Mouse (Mus musculus) right cerebral cortex, adult 18-20 months (tissue): ENCODE measurements around the gene Bnc2.

Experiments
- DNase-seq: peaks from one replicate; pipeline ENCODE4 v3.0.0; 2022; ENCODE audit warnings: mixed read lengths

The Bnc2 gene

GRCm38 (mm10) chr4:84675171-84675973 is at the start of gene Bnc2:
TSS of gene Bnc2 (minus strand) at chr4:84675275.
- DNase-seq = no peak

DNA sequence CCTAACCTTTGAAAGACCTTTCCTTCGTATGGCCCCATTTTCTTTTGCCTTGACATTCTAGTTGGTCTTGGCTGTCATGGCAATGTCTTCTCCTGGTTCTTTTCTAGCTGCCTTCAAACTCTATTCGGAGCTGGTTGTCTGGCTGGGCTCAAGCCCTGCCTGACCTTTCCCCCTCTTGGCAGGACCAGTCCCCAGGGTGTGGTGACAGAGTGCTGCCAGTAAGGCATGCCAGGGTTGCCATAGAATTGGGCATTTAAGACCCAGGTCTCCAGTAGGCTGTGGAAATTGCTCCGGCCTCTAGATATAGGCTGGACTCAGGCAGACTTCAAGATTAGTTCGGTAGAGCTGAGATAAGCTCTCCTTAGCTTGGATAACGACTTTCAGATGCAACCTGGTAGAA is 32.9 kb upstream of the Bnc2 start:
- no peak for DNase-seq

DNA sequence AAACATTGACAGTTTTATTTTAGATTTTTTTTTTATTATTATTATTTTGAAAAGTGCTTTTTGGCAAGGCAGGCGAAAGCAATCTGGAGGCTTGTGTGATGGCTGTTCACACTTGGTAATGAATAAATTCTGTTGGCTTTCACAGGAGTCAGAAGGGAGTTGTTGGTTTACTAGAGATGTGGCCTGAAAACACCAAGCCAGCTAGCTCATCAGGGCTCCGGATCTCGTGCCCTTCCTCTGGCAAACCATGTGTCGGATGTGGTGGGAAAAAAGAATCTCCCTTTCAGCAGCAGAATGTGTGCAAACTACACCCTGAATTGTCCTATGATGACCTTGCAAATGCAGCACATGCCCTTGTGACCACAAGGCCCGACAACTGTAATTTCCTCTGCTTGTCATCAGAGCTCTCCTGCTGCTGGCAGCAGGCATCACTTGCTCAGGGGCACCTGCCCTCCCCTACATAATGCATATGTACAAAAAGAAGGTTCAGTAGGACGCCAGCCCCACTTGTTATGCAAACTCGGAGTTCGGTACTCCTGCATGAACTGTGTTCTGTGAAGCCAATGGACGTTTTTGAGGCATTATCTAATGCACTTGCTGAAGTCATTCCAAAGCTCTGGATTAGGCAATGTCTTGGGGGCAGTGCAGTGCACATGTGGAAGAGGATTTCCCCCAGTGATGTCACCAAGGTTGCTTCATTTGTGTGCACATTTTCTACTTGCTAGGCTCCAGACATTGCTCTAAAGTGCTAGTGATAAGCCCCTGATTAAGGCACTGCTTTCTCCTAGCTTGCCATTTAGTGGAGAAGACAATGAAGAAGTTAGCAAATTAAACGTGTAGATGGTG is 10.7 kb upstream of the Bnc2 start:
- no peak for DNase-seq

DNA sequence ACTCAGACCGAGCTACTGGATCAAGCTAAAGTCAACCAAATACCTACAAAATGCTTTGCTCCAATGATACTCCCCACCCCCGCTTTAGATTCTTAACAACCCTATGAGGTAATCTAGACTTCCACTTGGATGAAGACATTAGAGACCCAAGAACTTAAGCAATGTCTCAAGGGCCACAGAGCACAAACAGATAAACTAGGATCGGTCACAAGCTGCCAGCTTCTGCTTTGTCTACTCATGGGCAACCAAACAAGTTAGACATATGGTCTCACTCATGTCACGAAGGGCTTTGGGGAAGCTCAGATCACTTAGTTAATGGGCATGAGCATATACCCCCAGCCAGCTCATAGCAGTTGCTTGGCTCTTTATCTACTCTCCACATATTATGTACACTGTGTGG is 9.9 kb upstream of the Bnc2 start:
- DNase-seq = no peak

DNA sequence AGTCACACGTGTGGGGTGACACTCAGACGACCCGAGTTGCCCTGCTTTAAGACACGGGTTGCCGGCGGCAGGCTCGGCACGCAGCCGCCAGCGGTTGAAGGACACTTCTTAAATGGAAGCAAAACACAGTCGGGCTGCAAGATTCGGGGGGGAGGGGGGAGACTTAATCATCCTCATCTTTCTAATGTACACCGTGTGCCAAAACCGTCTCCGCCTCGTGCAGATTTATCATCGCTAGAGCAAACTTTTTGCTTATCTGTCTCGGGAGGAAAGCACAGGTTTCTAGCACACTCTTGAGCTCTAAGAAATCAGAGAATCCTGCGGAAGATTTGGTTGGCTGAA is 870 bp upstream of the Bnc2 start:
- DNase-seq = no peak

- peak; percentile 6 for DNase-seq
Measured at GRCm38 (mm10) chr4:84674318-84675170, 531 bp downstream of the Bnc2 start.

DNA sequence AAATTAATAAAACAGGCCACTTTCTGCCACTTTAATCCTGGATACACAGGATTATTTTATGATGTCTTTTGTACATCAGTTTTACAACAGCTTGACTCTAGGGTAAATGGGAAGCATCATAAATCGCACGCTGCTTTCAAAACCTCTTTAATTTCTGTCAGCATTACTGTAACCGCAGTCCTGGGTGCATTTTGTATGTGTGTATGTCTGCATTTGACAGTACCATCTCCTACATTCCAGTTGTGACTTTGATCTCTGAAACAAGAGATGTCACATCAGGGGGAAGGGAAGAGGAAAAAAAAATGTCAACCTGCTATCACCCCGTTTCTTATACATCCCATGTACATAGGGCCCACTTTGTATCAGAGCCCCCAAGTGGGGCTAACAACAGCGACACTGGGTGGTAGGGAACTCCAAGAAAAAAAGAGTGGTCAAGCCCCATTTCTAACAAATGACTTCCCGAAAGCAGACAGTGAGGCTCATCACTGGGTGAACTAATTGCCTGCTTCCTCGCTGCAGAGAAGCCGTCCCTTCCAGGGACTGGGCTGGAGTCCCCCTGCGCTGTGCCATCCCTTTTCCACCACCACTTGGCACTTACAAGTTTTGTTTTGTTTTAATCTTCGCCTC is 1.3 kb downstream of the Bnc2 start:
- DNase-seq = no peak

- DNase-seq = no peak
Measured at GRCm38 (mm10) chr4:84672181-84672791, 2.8 kb downstream of the Bnc2 start.

DNA sequence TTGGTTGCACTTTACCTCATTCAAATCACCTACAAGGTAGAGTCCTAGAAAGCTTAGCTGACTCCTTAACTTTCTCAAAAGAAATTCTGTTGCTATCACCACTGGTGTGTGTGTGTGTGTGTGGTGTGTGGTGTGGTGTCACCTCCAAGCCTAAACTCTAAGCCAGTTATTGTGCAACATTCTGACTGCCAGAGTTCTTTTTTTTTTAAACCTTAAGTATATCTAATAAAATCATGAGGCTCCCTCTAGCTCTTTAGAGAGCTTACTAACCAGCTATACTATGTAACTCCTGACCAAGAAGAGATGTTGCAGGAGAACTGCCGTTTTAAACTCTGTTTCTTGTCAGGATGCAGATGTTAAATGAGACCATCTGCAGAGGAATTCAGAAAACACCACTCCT is 4.1 kb downstream of the Bnc2 start:
- no peak for DNase-seq

GRCm38 (mm10) chr4:84669650-84670049 is 5.4 kb downstream of the Bnc2 start:
- no peak for DNase-seq

GRCm38 (mm10) chr4:84668949-84669605 is 6.0 kb downstream of the Bnc2 start:
- no peak for DNase-seq

DNA sequence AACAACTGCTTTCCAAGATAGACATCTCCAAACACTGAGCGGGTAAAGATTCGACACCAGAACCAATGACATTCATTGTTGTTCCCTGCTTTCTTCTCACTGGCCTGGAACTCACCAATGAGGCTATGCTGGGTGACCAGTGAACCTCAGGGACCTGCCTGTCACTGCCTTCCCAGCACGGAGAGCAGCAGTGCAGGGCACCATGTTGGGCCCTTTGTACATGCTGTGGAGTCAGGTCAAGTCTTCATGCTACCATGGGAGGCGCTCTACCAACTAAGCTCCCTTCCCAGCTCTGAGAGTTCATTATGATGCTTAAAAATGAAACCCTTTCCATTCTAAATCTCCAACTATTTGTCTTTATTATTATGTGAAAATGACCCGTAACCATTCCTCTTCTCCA is 6.8 kb downstream of the Bnc2 start:
- DNase-seq = no peak

GRCm38 (mm10) chr4:84662228-84663065 is 12.6 kb downstream of the Bnc2 start:
- no peak for DNase-seq

GRCm38 (mm10) chr4:84661341-84661740 is 13.7 kb downstream of the Bnc2 start:
- DNase-seq = no peak

- no peak for DNase-seq
Measured at GRCm38 (mm10) chr4:84651786-84652185, 23.3 kb downstream of the Bnc2 start.

DNA sequence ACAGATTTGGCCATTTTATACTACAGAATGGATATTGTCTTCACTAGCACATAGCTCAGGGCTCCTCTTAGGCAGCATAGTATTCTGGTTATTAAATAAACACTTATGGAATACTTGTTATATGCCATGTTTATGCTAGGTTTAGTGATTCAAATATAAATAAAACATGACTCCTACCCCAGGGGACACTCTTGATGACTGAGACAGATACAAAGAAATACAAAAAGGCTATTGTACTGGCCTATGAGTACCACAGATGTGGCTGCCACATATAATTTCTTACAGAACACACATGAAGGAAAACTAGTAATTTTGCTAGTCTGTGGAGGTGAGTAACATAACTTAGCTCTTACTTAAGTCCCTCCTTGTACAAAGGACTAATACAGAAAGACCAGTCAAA is 28.5 kb downstream of the Bnc2 start:
- DNase-seq = no peak

DNA sequence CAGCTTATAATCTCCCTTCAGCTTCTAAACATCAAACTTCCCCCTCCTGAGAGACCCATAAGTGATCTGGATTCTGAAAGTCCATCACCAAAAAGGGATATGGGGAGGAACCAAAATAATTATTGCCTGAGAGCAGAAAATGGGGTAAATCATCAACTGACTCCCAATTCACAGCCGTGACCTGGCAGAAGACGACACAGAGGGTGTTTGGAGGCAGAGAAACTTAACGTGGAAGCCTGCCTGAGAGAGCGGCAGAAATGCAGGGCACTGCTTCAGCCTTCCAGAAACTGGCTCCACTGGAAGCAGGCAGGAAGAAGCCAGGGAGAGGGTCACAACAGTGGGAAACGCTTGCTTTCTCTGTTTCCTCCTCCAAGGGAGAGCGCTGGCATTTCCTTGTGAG is 35.9 kb downstream of the Bnc2 start:
- DNase-seq = no peak

GRCm38 (mm10) chr4:84637641-84638040 is 37.4 kb downstream of the Bnc2 start:
- no peak for DNase-seq

DNA sequence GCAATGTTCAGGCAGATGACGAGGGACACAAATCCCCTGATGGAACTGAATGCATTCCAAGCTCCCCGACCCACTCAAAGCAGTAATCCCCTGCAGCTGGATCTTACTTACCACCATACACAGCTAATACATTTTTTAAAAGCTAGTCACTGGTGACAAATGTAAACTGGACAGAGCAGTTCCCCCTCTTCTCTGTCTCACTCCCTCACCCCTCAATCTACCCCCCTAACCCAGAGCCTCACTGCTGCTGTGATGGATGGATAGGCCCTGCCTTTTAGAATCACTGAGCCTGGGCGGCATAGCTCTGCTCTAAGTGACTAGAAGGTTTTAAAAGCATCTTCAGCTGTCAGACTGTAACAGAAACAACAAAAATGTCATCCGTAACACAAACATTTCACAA is 40.3 kb downstream of the Bnc2 start:
- DNase-seq = no peak

DNA sequence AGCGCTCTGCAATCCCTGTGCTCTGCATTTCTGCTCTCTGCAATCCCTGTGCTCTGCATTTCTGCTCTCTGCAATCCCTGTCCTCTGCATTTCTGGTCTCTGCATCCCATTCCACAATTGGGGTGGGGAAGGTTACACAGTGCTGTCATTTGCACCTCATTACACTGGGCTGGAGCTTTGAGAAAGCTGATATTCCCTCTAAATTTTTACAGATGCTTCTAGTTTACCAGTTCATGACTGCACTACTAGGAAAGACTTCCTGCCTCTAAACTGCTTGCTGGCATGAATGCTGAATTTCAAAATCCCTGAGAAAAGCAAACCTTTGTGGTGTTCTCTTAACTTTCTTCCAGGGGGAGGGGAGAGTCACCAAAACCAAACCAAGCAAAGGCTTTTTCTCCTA is 41.1 kb downstream of the Bnc2 start:
- DNase-seq = no peak
